Mouse (Mus musculus) testis, postnatal 10 days (tissue): Measurements from ENCODE around the gene Phf8.
A peak's percentile ranks its signal among the peaks of the same experiment; 100 is the strongest.
"Not testable (repeated sequence)": the region's sequence is repeated elsewhere in the genome, so short reads cannot be mapped to it uniquely, and the experiment has no call there.

ENCODE experiments used
- DNase-seq: peaks from one replicate; pipeline ENCODE4 v3.0.0; 2021; ENCODE audit warnings: low spot score

The Phf8 gene

GRCm38 (mm10) chrX:151520458-151521322, at the start of gene Phf8:
Gene Phf8 (plus strand): TSS chrX:151520672.
- peak; percentile 97 for DNase-seq

- no peak for DNase-seq
These were observed 32.3 kb upstream of the Phf8 start for GRCm38 (mm10) chrX:151488128-151488527.

DNA sequence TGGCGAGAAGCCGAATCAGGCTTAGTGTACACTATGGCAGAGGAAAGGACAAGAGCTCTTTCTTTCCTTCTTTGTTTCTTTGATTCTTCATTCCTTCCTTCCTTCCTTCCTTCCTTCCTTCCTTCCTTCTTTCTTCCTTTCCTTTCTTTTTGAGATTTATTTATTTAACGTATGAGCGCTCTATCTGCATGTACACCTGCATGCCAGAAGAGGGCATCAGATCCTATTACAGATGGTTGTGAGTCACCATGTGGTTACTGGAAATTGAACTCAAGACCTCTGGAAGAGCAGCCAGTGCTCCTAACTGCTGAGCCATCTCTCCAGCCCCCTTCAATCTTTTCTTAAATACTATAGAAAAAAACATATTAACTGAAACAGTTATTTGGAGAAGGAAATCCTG, 27.2 kb upstream of the Phf8 start:
- not testable (repeated sequence) for DNase-seq

DNA sequence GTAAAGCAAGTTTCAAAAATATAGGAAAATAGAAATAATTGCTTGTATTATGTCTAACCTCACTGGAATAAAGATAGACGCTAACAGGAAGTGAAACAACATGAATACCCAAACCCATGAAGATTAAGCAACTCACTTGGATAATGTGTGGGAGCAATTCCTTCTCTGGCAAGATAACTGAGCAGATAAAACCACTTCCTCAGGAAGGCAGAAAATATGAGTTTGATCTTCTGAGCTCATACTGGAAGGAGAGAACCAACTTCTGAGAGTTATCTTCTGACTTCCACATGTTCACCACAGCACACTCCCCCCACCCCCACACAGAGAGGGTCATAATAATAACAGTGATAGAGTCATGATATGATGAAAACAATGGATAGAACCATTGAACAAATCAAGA, 23.9 kb upstream of the Phf8 start:
- DNase-seq: no peak

DNA sequence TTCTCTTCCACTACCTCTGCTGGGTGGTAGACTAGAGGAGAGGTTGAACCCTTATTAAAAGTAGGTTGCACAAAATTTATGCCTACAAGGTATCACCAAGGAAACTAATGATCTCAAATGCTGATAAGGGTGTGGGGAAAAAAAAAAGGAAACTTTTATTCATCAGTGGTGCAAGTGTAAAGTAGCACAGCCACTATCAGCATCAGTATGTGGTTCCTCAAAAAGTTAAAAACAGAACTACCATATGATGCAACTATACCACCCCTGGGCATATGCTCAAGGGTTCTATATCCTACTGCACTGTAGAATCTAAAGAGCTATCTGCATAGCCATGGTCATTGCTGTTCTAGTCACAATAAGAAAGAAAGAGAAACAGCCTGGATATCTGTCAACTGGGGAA, 11.9 kb upstream of the Phf8 start:
- DNase-seq: no peak

DNA sequence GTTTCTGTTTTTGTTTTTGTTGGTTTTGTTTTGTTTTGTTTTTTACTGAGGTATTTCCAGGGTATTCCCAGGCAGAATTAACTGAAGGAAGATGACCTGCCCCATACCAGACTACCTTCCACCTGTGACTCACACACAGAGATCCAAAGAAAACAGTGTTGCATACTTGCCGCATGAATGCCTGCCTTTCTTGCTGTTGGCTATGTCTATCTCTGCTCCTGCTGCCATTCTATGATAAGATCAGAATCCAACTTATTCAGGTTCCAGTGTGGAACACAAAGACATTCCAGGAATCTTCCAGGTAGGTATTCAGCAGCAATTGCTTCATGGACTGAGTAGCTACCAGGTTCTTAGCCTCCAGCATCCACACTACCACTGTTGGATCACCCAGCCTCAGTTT, 10.6 kb upstream of the Phf8 start:
- no peak for DNase-seq

DNA sequence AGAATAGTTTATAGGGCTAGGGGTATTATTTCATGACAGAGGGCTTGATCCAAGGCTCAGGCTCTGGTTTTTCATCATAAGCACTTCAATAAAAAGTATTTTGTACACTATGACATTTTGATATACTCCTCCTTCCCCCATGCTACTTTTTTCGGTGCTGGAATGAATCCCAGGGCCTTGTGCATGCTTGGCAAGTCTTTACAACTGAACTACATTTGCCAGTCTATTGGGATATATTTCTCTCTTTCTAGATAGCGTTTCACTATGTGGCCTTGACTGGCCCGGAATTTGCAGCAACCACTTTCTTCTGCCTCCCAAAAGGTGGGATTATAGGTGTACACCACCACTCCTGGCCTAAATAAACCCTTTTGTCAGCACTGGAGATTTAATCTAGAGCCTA, 7.4 kb upstream of the Phf8 start:
- no peak for DNase-seq

- DNase-seq: no peak
These were observed 6.8 kb upstream of the Phf8 start for GRCm38 (mm10) chrX:151513694-151514093.

GRCm38 (mm10) chrX:151518181-151518580, 2.3 kb upstream of the Phf8 start:
- DNase-seq: no peak

DNA sequence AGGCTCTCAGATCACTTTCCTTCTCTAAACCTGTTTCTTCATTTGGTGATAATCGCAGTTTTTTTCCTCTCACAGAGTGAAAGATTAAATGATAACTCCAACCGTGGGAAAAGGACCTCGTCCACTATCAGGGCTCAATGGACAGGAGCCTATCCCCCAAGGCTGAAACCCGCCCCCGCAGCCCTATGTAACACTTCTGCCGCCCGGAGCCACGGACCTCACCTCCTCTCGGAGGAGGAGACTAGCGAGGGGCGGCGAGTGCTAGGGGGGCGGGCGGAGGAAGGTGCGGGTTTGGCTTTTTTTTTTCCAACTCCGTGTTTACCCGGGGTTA, 380 bp upstream of the Phf8 start:
- no peak for DNase-seq

GRCm38 (mm10) chrX:151521786-151522522, 1.5 kb downstream of the Phf8 start:
- peak; percentile 61 for DNase-seq

DNA sequence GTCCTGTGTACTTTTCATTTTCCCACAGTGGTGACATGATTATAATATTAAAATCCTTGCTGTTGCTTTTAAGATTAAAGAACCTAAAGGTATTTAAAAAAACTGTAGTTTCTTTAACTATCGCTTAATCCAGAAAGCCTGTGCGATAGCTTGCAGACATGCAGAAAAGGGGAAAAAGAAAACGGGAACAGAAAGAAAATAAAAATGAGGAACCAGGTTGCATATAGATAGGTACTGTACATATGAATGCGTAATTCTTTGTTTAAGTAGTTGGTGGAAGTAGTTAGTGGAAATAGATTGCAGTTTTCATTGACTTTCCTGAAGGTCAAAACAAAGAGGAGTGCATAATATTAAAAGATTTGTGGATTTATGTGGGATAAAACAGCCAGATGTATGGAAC, 32.9 kb downstream of the Phf8 start:
- DNase-seq: no peak

- DNase-seq: no peak
These were observed 54.7 kb downstream of the Phf8 start for GRCm38 (mm10) chrX:151575166-151575565.

GRCm38 (mm10) chrX:151643386-151643785, 122.9 kb downstream of the Phf8 start:
- DNase-seq: no peak

GRCm38 (mm10) chrX:151653744-151654143, 133.3 kb downstream of the Phf8 start:
- no peak for DNase-seq

DNA sequence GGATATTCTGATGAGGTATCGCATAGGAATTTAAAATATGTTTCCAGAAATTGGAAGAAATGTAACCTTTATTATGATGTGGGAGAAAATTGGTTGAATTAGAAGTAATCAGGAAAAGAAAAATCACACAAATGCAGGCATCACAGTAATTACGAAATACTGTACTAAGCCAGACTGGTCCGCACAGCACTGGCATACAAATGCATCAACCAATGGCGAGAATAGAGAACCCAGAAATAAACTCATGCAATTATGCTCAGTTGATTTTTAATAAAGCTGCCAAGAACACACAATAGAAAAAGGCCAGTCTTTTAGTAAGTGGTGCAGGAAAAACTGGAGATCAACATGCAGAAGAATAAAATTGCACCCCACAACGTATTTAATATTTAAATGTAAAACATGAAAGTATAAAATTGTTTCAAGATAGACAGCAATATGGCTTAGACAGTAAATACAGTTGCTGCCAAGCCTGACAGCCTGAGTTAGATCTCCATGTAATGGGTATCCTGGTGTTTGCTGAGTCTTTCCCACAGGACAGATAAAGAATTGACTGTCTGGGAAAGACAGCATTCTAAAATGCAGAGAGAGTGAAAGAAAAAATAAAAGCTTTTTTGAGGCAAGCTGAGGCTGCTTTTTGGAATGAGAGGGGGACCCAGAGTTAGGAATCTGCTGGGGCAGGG, 154.2 kb downstream of the Phf8 start:
- no peak for DNase-seq
